Mouse (Mus musculus) hindbrain, embryonic 10.5 days (tissue): ENCODE data around the gene Anxa6. TPM values are rescaled to one million over a fixed set of nuclear protein-coding genes. Genes with fewer than 3 reads are reported as not detected.

Experiments used
- DNase-seq: peaks from one replicate; pipeline ENCODE4 v3.0.0-alpha.2; 2017; ENCODE audit warnings: low spot score
- H3K27ac ChIP-seq: fragments of 300-500 bp; sonication (generic); 2 replicates; pipeline ENCODE4 v1.5.1; 2016; ENCODE audit warnings: mild to moderate bottlenecking, moderate library complexity
- H3K27me3 ChIP-seq: fragments of 300-500 bp; sonication (generic); 2 replicates; pipeline ENCODE4 v1.6.1; 2016; ENCODE audit warnings: mild to moderate bottlenecking; ENCODE audit not compliant: poor library complexity, insufficient read depth, severe bottlenecking
- H3K36me3 ChIP-seq: fragments of 300-500 bp; sonication (generic); 2 replicates; pipeline ENCODE4 v1.6.1; 2016; ENCODE audit warnings: mild to moderate bottlenecking, moderate library complexity
- H3K4me1 ChIP-seq: fragments of 300-500 bp; sonication (generic); replicated peaks from 2 replicates; pipeline ENCODE4 v1.6.1; 2016; ENCODE audit warnings: mild to moderate bottlenecking
- H3K4me3 ChIP-seq: fragments of 300-500 bp; sonication (generic); 2 replicates; pipeline ENCODE4 v1.5.1; 2016; ENCODE audit warnings: mild to moderate bottlenecking, moderate library complexity
- H3K9me3 ChIP-seq: fragments of 300-500 bp; sonication (generic); 2 replicates; pipeline ENCODE4 v1.6.1; 2016; ENCODE audit warnings: mild to moderate bottlenecking, moderate library complexity
- WGBS: fragments of 180-500 bp; shearing (Covaris S2); methylation state at CpG from one replicate; pipeline ENCODE4 v1.1.7; 2016; 5-methylcytosine and 5-hydroxymethylcytosine counted together
- polyA plus RNA-seq: library from polyadenylated mRNA; unstranded; fragments of >200 nt; fragmentation: Nextera tagmentation; extraction: Ambion mirVana; gene quantifications from 2 replicates; pipeline ENCODE4 v1.2.1, GENCODE M21; 2016

Anxa6 gene
- 61.0 and 68.8 TPM in 2 replicates for polyA plus RNA-seq

GRCm38 (mm10) chr11:55033040-55033660, at the start of gene Anxa6:
Anxa6 (minus strand) TSS chr11:55033445.
- Histone ChIP-seq H3K27me3 (peaks cover 52% of the 10 kb centered on the region), H3K27ac (peak within 1 kb of the TSS; percentile 82), H3K36me3 (no peaks in the 10 kb centered on the region), H3K4me1 (peaks cover 30% of the 10 kb centered on the region), H3K4me3 (peak within 1 kb of the TSS; percentile 65), H3K9me3 (no peaks in the 10 kb centered on the region)
- WGBS: under 1% methylated on average over 41 of the region's 41 CpGs
- peak; percentile 81 for DNase-seq

DNA sequence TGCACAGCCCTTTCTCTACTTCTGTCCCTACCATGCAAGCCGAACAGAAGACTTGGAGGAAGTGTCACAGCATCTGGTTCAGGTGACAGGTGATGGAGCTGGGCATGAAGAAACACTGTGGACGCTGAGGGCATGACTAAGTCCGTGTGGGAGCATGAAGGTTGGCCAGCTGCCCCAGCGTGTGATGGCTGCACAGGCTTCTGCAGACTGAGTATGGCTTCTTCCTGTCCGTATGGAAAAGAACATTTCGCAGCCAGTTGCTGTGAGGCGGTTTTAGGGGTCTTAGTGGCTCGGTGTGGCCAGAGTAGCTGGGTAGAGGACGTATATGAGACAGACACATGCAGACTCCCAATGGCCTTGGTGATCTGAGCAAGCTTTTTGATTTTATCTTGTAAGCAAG, 48.0 kb upstream of the Anxa6 start:
- Histone ChIP-seq H3K36me3 (no peaks in the 10 kb centered on the region), H3K27me3 (peaks cover 35% of the 10 kb centered on the region), H3K4me1 (peaks cover 15% of the 10 kb centered on the region), H3K27ac (no peak overlapping the region), H3K9me3 (peaks cover 6% of the 10 kb centered on the region; the same call in 1 of the 2 replicates), H3K4me3 (no peak overlapping the region)
- 91% methylated on average over 9 of the region's 9 CpGs for WGBS
- DNase-seq: no peak

DNA sequence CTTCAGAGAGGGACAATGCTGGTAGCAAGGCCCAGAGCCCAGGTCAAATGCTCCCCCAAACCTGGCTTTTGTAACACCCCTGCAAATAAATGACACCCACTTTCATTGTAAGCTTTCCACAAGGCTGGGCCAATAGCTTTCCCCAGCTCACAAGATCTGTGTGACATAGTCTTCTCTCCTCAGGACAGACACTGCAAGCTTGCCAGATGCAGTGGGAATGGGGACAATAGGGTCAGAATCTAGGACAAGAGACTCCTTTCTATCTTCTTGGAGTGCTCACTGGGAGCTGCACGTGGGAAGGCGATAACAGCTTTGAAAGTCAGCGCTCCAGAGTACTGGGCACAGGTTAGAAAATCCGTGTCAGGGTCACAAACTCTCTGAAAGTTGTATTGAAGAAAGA, 45.9 kb upstream of the Anxa6 start:
- H3K27ac ChIP-seq: no peak overlapping the region
- peaks cover 41% of the 10 kb centered on the region for H3K27me3 ChIP-seq
- peaks cover 15% of the 10 kb centered on the region for H3K4me1 ChIP-seq
- DNase-seq: no peak
- no peak overlapping the region for H3K4me3 ChIP-seq
- WGBS: 55% methylated on average over 4 of the region's 4 CpGs
- H3K36me3 ChIP-seq: no peaks in the 10 kb centered on the region
- H3K9me3 ChIP-seq: peaks cover 6% of the 10 kb centered on the region; the same call in 1 of the 2 replicates

GRCm38 (mm10) chr11:55078502-55078901, 45.3 kb upstream of the Anxa6 start:
- 63% methylated on average over 3 of the region's 3 CpGs for WGBS
- Histone ChIP-seq H3K4me3 (no peak overlapping the region), H3K27me3 (peaks cover 41% of the 10 kb centered on the region), H3K9me3 (peaks cover 6% of the 10 kb centered on the region; the same call in 1 of the 2 replicates), H3K36me3 (no peaks in the 10 kb centered on the region), H3K4me1 (peaks cover 16% of the 10 kb centered on the region), H3K27ac (no peak overlapping the region)
- no peak for DNase-seq

- Histone ChIP-seq H3K27ac (peak within 1 kb of the TSS; percentile 78), H3K4me3 (peak within 1 kb of the TSS; percentile 60), H3K4me1 (peaks cover 22% of the 10 kb centered on the region), H3K36me3 (no peaks in the 10 kb centered on the region), H3K27me3 (peaks cover 41% of the 10 kb centered on the region), H3K9me3 (peaks cover 6% of the 10 kb centered on the region; the same call in 1 of the 2 replicates)
- WGBS: under 1% methylated on average over 50 of the region's 50 CpGs
- peak; percentile 55 for DNase-seq
Measured at GRCm38 (mm10) chr11:55077331-55078231, 44.3 kb upstream of the Anxa6 start, which contains the start of gene Ccdc69. Ccdc69 (minus strand) TSS chr11:55078131.

DNA sequence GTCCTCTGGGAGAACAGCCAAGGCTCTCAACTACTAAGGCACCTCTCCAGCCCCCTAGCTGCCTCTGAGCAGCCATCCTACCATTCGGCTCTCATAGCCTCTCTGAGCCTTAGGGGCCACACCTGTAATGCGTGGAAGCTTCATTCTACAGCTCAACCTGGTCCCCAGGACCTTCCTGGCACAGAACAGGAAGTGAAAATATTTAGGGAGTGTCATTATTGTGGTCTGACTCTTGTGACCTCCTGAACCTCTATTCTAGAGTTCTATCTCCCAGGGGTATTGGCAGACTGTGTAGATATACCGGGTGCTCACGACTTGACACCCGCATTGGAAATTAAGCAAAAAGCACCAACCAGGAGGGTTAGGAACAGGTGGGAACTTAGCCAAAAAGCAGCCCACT, 43.0 kb upstream of the Anxa6 start:
- no peak overlapping the region for H3K4me3 ChIP-seq
- H3K4me1 ChIP-seq: peaks cover 22% of the 10 kb centered on the region
- WGBS: 87% methylated on average over 5 of the region's 5 CpGs
- H3K27ac ChIP-seq: no peak overlapping the region
- no peak for DNase-seq
- peaks cover 6% of the 10 kb centered on the region; the same call in 1 of the 2 replicates for H3K9me3 ChIP-seq
- no peaks in the 10 kb centered on the region for H3K36me3 ChIP-seq
- H3K27me3 ChIP-seq: peaks cover 41% of the 10 kb centered on the region

DNA sequence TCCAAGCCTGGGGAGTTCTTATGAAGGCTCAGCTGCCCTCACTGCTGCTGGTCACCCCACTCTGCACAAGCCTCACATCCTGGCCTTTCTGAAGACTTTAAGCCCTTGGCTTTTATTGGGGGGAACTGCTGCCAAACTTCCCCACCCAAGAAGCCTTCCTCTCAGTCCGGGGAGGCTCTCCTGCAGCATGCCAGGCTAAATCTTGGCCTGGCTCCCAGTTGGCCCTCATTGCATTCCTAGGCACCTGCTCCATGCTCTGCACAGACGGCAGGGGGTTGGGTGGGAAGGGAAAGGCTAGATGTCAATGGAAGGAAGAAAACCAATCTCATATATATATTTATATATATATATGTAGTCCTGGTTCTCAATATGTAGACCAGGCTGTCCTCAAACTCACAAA, 42.4 kb upstream of the Anxa6 start:
- H3K27ac ChIP-seq: no peak overlapping the region
- H3K4me3 ChIP-seq: no peak overlapping the region
- WGBS: 78% methylated on average over 2 of the region's 2 CpGs
- no peaks in the 10 kb centered on the region for H3K36me3 ChIP-seq
- H3K27me3 ChIP-seq: peaks cover 41% of the 10 kb centered on the region
- peaks cover 6% of the 10 kb centered on the region; the same call in 1 of the 2 replicates for H3K9me3 ChIP-seq
- H3K4me1 ChIP-seq: peaks cover 22% of the 10 kb centered on the region
- no peak for DNase-seq

- DNase-seq: no peak
- Histone ChIP-seq H3K36me3 (no peaks in the 10 kb centered on the region), H3K4me3 (no peak overlapping the region), H3K9me3 (no peaks in the 10 kb centered on the region), H3K27ac (no peak overlapping the region), H3K27me3 (peaks cover 25% of the 10 kb centered on the region), H3K4me1 (peaks cover 25% of the 10 kb centered on the region)
- 76% methylated on average over 10 of the region's 10 CpGs for WGBS
Measured at GRCm38 (mm10) chr11:55073191-55073590, 39.9 kb upstream of the Anxa6 start.

DNA sequence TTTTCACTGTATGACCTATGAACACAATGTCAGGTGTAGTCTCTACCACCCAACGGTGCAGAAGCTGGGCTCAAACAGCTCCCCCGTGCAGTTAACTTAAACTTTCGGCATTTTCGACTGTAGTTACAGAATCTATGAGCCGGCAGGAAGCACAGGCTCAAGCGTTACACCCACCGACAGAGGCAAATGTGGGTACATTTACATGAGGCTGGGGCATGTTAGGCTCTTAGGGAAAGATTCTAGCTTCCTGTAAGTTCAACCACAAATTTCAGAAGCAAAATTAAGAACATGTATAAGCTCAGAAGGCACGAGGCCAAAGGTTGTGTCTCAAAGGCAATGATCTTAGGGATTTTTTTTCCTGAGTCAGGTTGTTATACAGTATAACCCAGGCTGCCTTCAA, 39.2 kb upstream of the Anxa6 start:
- DNase-seq: no peak

GRCm38 (mm10) chr11:55071344-55071743, 38.1 kb upstream of the Anxa6 start:
- whole genome bisulfite sequencing: 85% methylated on average over 5 of the region's 5 CpGs

More for the DNA sequence above, 39.2 kb upstream of the Anxa6 start:
- H3K4me1 ChIP-seq: peaks cover 17% of the 10 kb centered on the region
- WGBS: 89% methylated on average over 8 of the region's 8 CpGs
- no peaks in the 10 kb centered on the region for H3K36me3 ChIP-seq
- H3K4me3 ChIP-seq: no peak overlapping the region
- peaks cover 19% of the 10 kb centered on the region for H3K27me3 ChIP-seq
- H3K27ac ChIP-seq: no peak overlapping the region
- H3K9me3 ChIP-seq: no peaks in the 10 kb centered on the region

DNA sequence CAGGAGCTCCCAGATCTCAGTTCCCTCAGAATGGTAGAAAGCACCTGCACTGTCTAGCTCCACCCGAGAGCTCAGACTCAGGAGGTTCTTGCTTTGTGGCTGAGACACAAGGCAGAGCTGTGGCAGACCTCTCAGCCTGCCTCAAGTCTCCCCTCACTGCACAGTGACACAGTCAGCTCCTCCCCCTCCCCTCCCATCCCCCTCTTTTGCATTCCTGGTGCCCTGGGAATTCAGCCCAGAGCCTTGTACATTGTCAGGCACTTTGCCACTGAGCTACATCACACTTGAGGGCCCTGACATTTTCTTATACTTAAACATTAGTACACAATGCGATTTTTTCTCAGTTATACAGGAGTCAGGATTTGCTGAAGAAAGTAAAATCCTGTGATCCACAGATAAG, 35.8 kb upstream of the Anxa6 start:
- Histone ChIP-seq H3K4me3 (no peak overlapping the region), H3K9me3 (no peaks in the 10 kb centered on the region), H3K27me3 (no peaks in the 10 kb centered on the region), H3K36me3 (no peaks in the 10 kb centered on the region), H3K4me1 (peaks cover 12% of the 10 kb centered on the region), H3K27ac (0 out of 2 replicates have a peak overlapping the region, but pooled peaks have one; percentile 23)
- DNase-seq: peak; percentile 18
- WGBS: 45% methylated on average over 2 of the region's 2 CpGs

More at GRCm38 (mm10) chr11:55071344-55071743, 38.1 kb upstream of the Anxa6 start:
- Histone ChIP-seq H3K27me3 (peaks cover 7% of the 10 kb centered on the region), H3K27ac (no peak overlapping the region), H3K9me3 (no peaks in the 10 kb centered on the region), H3K36me3 (no peaks in the 10 kb centered on the region), H3K4me1 (peaks cover 12% of the 10 kb centered on the region), H3K4me3 (no peak overlapping the region)
- no peak for DNase-seq

- Histone ChIP-seq H3K27ac (no peak overlapping the region), H3K27me3 (no peaks in the 10 kb centered on the region), H3K36me3 (no peaks in the 10 kb centered on the region), H3K4me3 (no peak overlapping the region), H3K4me1 (peaks cover 11% of the 10 kb centered on the region), H3K9me3 (no peaks in the 10 kb centered on the region)
- no peak for DNase-seq
- WGBS: 69% methylated on average over 4 of the region's 4 CpGs
Measured at GRCm38 (mm10) chr11:55066921-55067320, 33.7 kb upstream of the Anxa6 start.

DNA sequence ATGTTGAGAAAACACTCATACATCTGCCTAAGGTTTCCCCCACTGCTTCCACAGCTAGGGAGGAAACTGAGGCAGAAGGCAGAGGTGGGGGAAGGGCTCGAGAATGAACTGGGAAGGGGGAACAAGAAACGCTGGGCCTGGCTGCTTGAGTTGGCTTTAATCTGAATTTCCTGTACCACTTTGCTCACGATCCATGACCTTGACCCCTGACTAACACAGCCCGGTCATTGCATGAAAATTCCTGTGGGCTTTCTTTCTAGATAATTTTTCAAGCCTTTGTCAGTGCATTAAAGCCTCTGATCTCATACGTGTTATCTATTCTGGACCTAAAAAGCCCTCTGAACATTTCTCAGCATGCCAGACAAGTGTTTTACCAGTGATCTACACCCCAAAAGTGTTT, 29.6 kb upstream of the Anxa6 start:
- H3K4me1 ChIP-seq: 0 out of 2 replicates have a peak, but pooled peaks cover 6% of the 10 kb centered on the region
- H3K36me3 ChIP-seq: no peaks in the 10 kb centered on the region
- H3K4me3 ChIP-seq: no peak overlapping the region
- WGBS: 55% methylated on average over 5 of the region's 5 CpGs
- H3K27ac ChIP-seq: no peak overlapping the region
- no peaks in the 10 kb centered on the region for H3K27me3 ChIP-seq
- DNase-seq: no peak
- no peaks in the 10 kb centered on the region for H3K9me3 ChIP-seq
